Mouse (Mus musculus) midbrain, embryonic 14.5 days (tissue): ENCODE measurements around the gene Cox7b2. TPM values are rescaled to one million over a fixed set of nuclear protein-coding genes. Genes with fewer than 3 reads are reported as not detected.
A peak's percentile ranks its signal among the peaks of the same experiment; 100 is the strongest.
"Not testable (repeated sequence)": the region's sequence is repeated elsewhere in the genome, so short reads cannot be mapped to it uniquely, and the experiment has no call there.

ENCODE experiments used
- ATAC-seq: fragments of 200-750 bp; cut with Nextera tagmentation; 2 replicates; pipeline ENCODE4 v1.8.0; 2017; ENCODE audit warnings: moderate number of reproducible peaks, moderate library complexity; ENCODE audit not compliant: low FRiP score, low TSS enrichment
- DNase-seq: peaks from one replicate; pipeline ENCODE4 v3.0.0-alpha.2; 2015
- H3K27ac ChIP-seq: fragments of 300-500 bp; sonication (generic); replicated peaks from 2 replicates; pipeline ENCODE4 v1.5.1; 2014; ENCODE audit warnings: mild to moderate bottlenecking, low read depth, low read length, moderate library complexity
- H3K27me3 ChIP-seq: fragments of 300-500 bp; sonication (generic); 2 replicates; pipeline ENCODE4 v1.6.1; 2014; ENCODE audit warnings: low read length, control low read depth, mixed read lengths; ENCODE audit not compliant: control insufficient read depth, insufficient read depth
- H3K36me3 ChIP-seq: fragments of 300-500 bp; sonication (generic); 2 replicates; pipeline ENCODE4 v1.6.1; 2014; ENCODE audit warnings: low read length, control low read depth; ENCODE audit not compliant: control insufficient read depth, insufficient read depth
- H3K4me1 ChIP-seq: fragments of 300-500 bp; sonication (generic); 2 replicates; pipeline ENCODE4 v1.6.1; 2014; ENCODE audit warnings: mild to moderate bottlenecking, antibody characterized with exemption, low read length, control low read depth; ENCODE audit not compliant: control insufficient read depth, insufficient read depth
- H3K4me2 ChIP-seq: fragments of 300-500 bp; sonication (generic); 2 replicates; pipeline ENCODE4 v1.6.1; 2014; ENCODE audit warnings: mild to moderate bottlenecking, low read length, moderate library complexity
- H3K4me3 ChIP-seq: fragments of 300-500 bp; sonication (generic); replicated peaks from 2 replicates; pipeline ENCODE4 v1.5.1; 2014; ENCODE audit warnings: low read depth, low read length
- H3K9ac ChIP-seq: fragments of 300-500 bp; sonication (generic); replicated peaks from 2 replicates; pipeline ENCODE4 v1.6.1; 2014; ENCODE audit warnings: mild to moderate bottlenecking, low read length, moderate library complexity
- H3K9me3 ChIP-seq: fragments of 300-500 bp; sonication (generic); 2 replicates; pipeline ENCODE4 v1.6.1; 2016; ENCODE audit warnings: low read length, control low read depth, mixed read lengths; ENCODE audit not compliant: control insufficient read depth
- whole genome bisulfite sequencing: fragments of 180-500 bp; shearing (Covaris S2); extraction: QIAGEN DNeasy Blood & Tissue Kit; methylation state at CpG from one replicate; pipeline ENCODE4 v1.1.7; 2014; 5-methylcytosine and 5-hydroxymethylcytosine counted together
- polyA plus RNA-seq: library from polyadenylated mRNA; unstranded; fragments of >200 nt; fragmentation: Nextera tagmentation; extraction: Ambion mirVana; gene quantifications from 2 replicates; pipeline ENCODE4 v1.2.1, GENCODE M21; 2014

Gene Cox7b2
- polyA plus RNA-seq, result 0.46 and 0.58 TPM in 2 replicates

DNA sequence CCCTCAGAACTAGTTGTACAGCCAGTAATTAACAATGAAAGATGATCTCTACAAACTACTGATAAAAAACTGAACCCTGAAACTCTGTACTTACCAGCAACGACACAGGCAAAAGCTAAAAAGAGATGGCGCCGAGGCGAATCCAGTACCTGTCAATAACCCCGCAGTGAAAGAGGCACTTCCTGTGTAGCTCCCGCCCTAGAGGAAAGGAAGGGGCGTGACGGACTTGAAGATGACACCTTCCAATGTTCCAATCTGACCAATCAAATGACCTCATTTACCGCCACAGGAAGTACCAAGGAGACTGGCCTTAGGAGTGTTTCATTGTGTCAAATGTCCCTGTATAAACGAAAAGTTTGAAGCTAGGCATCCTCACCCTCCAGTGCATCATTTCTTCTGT lies at the start of gene Cox7b2:
Gene Cox7b2 (minus strand): TSS at position 127 of the 400 bp plus-strand sequence.
- Histone ChIP-seq H3K36me3 (no peaks in the 10 kb centered on the region), H3K9me3 (peaks cover 4% of the 10 kb centered on the region), H3K4me3 (no peak within 1 kb of the TSS), H3K27me3 (no peaks in the 10 kb centered on the region), H3K27ac (no peak within 1 kb of the TSS), H3K4me2 (no peak within 1 kb of the TSS), H3K9ac (no peak within 1 kb of the TSS), H3K4me1 (no peaks in the 10 kb centered on the region)
- DNase-seq, result no peak
- ATAC-seq, result no peak
- 92% methylated on average over 10 of the region's 10 CpGs for WGBS

DNA sequence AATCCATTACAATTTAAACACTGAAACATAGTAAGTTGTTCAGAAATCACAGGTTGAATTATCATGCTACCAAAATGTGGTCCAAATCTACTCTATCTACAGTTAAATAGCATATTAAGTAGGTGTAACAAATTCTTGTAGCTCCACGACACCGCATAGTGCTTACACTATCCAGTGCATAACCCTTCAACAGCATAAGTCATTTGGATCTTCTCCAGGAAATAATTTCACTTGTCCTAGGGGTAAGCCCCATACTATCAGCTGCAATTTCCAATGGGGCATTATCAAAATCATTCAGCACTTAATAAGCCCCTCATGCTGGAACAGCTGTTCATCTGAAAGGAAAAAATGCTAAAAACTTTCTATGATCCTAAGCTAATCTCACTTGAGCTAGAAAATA lies 47.3 kb upstream of the Cox7b2 start:
- H3K4me1 ChIP-seq, result no peaks in the 10 kb centered on the region
- DNase-seq (no peak), ATAC-seq (no peak)

DNA sequence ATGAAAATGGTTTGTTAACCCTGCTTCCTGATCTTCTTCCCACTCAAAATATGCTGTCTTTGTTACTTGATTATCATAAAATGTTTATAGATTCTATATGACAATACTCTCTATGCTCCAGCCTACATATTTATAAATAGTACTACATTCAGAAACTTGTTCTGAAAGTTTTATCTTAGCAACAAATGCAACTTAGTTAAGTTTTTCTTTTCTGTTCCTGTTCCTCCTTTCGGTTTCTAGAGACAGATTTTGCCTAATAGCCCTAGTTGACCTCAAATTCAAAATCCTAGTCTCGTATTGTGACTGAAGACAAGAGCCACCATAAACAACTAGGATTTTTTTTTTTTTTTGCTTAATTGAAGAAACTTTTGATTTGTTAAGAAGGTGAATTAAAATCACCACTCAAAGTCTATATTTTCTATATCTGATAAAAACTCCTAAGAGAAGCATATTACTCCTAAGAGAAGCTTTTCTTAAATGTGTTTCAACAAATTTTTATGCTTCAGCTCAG lies 45.8 kb upstream of the Cox7b2 start:
- no peak for ATAC-seq
- Histone ChIP-seq H3K9me3 (no peaks in the 10 kb centered on the region), H3K4me3 (no peak overlapping the region), H3K27ac (no peak overlapping the region), H3K4me2 (no peak overlapping the region), H3K27me3 (no peaks in the 10 kb centered on the region), H3K9ac (no peak overlapping the region), H3K4me1 (no peaks in the 10 kb centered on the region), H3K36me3 (no peaks in the 10 kb centered on the region)
- 86% methylated on average over 2 of the region's 2 CpGs for WGBS
- DNase-seq, result no peak

More for the DNA sequence above, 47.3 kb upstream of the Cox7b2 start:
- no peak overlapping the region for H3K4me3 ChIP-seq
- no peak overlapping the region for H3K27ac ChIP-seq
- no peak overlapping the region for H3K4me2 ChIP-seq
- no peaks in the 10 kb centered on the region for H3K9me3 ChIP-seq
- H3K36me3 ChIP-seq, result no peaks in the 10 kb centered on the region
- WGBS, result 79% methylated on average over 2 of the region's 2 CpGs
- H3K27me3 ChIP-seq, result no peaks in the 10 kb centered on the region
- no peak overlapping the region for H3K9ac ChIP-seq

DNA sequence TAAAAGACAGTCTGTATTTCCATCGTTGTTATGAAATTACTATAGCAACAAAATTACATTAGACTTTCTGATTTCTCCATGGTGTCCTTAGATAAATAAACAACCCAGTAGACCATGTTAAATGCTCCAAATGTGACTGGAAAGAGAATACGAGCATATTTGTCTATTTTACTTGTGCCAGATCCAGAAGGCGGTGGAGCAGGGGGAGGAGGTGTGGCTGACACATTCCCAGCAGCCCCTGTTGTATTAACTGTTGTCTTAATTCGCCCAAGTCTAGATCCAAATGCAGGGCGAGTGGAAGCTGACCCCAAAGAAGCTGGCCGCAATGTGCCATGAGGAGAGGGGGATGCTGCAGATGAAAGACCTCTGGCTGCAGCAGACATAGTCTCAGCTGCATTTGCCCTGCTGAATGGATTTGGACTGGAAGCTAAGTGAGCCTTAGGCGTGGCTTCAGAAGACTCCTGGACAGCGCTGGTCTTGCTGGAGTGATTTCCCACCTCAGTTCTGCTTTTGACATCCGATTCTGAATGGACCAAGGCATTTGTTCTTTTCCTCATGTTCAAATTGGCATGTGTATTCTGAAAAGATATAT lies 23.7 kb upstream of the Cox7b2 start:
- Histone ChIP-seq H3K4me2 (no peak overlapping the region), H3K9ac (no peak overlapping the region), H3K27me3 (no peaks in the 10 kb centered on the region), H3K36me3 (no peaks in the 10 kb centered on the region), H3K9me3 (no peaks in the 10 kb centered on the region), H3K4me1 (no peaks in the 10 kb centered on the region), H3K27ac (no peak overlapping the region), H3K4me3 (no peak overlapping the region)
- 85% methylated on average over 9 of the region's 9 CpGs for WGBS
- ATAC-seq (no peak), DNase-seq (no peak)

- no peaks in the 10 kb centered on the region for H3K4me1 ChIP-seq
- peaks cover 4% of the 10 kb centered on the region for H3K9me3 ChIP-seq
- H3K27ac ChIP-seq, result no peak overlapping the region
- H3K36me3 ChIP-seq, result no peaks in the 10 kb centered on the region
- no peak overlapping the region for H3K4me3 ChIP-seq
- ATAC-seq (no peak), DNase-seq (peak; percentile 14)
- no peak overlapping the region for H3K9ac ChIP-seq
- H3K4me2 ChIP-seq, result no peak overlapping the region
- no peaks in the 10 kb centered on the region for H3K27me3 ChIP-seq
Observed at GRCm38 (mm10) chr5:71545554-71545953, 2.5 kb downstream of the Cox7b2 start.

DNA sequence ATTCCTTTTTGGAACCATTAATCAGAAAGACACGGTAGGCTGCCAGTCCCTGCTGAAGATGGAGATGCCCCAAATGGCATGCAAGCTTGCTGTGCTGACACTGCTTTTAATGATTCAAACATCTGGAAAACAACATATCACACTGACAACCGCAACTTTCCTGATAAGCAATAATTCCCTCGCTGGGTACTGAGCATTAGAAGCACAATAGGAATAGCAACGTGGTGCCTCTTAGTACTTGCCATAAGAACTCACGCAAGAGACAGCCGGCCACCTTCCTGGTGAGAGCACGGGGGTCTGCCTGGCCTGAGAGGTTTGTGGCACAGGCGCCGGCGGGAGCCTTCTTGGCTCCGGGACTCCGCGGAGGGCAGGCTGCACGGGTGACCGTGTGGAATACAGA lies 22.5 kb downstream of the Cox7b2 start:
- not testable (repeated sequence) for H3K4me2 ChIP-seq, H3K4me3 ChIP-seq, H3K9me3 ChIP-seq, H3K36me3 ChIP-seq, DNase-seq, H3K27me3 ChIP-seq, H3K27ac ChIP-seq, H3K4me1 ChIP-seq, H3K9ac ChIP-seq, ATAC-seq
- WGBS, result 85% methylated on average over 9 of the region's 15 CpGs

- 28% methylated on average over 6 of the region's 6 CpGs for WGBS
- ATAC-seq (peak; percentile 48; the same call in 1 of the 2 replicates), DNase-seq (peak; percentile 92)
- Histone ChIP-seq H3K4me1 (no peaks in the 10 kb centered on the region), H3K4me3 (no peak overlapping the region), H3K4me2 (no peak overlapping the region), H3K36me3 (no peaks in the 10 kb centered on the region), H3K27me3 (no peaks in the 10 kb centered on the region), H3K27ac (no peak overlapping the region), H3K9ac (no peak overlapping the region), H3K9me3 (no peaks in the 10 kb centered on the region)
Observed at GRCm38 (mm10) chr5:71502058-71502678, 45.8 kb downstream of the Cox7b2 start.

- ATAC-seq (no peak), DNase-seq (peak; percentile 11)
- H3K9me3 ChIP-seq, result no peaks in the 10 kb centered on the region
- H3K36me3 ChIP-seq, result no peaks in the 10 kb centered on the region
- H3K9ac ChIP-seq, result no peak overlapping the region
- H3K4me1 ChIP-seq, result no peaks in the 10 kb centered on the region
- no peaks in the 10 kb centered on the region for H3K27me3 ChIP-seq
- H3K4me3 ChIP-seq, result no peak overlapping the region
- H3K4me2 ChIP-seq, result no peak overlapping the region
- WGBS, result 52% methylated on average over 5 of the region's 5 CpGs
- no peak overlapping the region for H3K27ac ChIP-seq
Observed at GRCm38 (mm10) chr5:71495621-71496020, 52.4 kb downstream of the Cox7b2 start.

DNA sequence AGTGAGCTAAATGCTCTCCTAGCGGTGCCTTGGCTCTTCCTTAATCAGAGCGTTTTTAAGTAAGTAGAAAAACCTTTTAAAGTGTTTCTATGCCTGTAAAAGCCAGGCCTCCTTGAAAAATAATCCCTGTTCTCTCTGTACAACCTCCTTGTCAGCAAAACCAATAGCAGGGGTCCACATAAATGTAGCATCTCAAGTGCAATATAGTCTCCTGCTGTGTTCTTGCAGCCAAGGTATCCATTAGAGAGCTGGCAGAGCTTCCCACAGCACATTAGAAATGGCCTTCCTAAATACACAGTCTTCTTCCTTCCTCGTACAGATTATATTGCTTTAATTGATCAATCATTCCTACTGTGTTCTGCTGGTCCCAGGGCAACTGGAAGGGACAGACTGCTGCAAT lies 91.0 kb downstream of the Cox7b2 start:
- 68% methylated on average over 3 of the region's 3 CpGs for WGBS
- H3K9me3 ChIP-seq, result no peaks in the 10 kb centered on the region
- ATAC-seq (no peak), DNase-seq (no peak)
- H3K27ac ChIP-seq, result no peak overlapping the region
- H3K4me2 ChIP-seq, result no peak overlapping the region
- H3K27me3 ChIP-seq, result no peaks in the 10 kb centered on the region
- no peaks in the 10 kb centered on the region for H3K4me1 ChIP-seq
- H3K4me3 ChIP-seq, result no peak overlapping the region
- H3K9ac ChIP-seq, result no peak overlapping the region
- no peaks in the 10 kb centered on the region for H3K36me3 ChIP-seq
